Mouse (Mus musculus): Measurements from ENCODE around the gene Mfrp.

Mfrp gene

GRCm38 (mm10) chr9:44101490-44101889 is at the start of gene Mfrp:
Mfrp (plus strand) TSS chr9:44101729.
- DNase-seq = no peak

- no peak for DNase-seq
Measured at GRCm38 (mm10) chr9:44052855-44053254, 48.7 kb upstream of the Mfrp start.

GRCm38 (mm10) chr9:44053936-44054335 is 47.6 kb upstream of the Mfrp start:
- no peak for DNase-seq

DNA sequence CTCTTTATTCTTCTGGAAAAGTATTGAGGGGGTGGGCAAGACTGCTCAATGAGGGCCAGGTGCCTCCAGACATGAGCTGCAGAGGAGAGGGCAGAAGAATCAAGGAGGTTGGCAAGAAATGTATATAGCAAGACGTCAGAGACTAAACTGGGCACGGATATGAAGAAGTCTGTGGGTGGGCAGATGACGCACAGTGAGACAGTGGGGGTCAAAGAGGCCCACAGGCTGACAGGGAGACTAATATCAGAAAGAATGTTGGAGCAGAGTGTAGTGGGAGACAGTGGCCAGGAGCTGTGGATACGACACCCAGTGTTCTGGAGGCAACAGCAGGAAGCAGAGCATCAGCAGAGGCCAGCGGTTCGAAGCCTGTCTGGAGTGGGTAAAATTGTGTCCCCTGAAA is 42.9 kb upstream of the Mfrp start:
- no peak for DNase-seq

DNA sequence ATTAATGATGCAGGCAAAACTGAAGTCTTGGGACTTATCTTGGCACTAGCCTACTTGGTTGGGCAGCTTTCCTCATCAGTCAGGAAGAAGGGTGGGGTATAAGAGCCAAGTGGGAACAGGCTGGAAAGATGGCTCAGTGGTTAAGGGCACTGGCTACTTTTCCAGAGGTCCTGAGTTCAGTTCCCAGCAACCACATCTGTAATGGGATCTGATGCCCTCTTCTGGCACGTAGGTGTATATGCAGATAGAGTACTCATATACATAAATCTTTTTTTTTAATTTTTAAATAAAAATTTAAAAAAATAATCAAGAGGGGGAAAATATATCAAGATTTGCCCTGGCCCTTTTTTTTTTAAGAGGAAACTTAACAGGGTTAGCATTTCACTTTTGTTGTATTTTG is 36.4 kb upstream of the Mfrp start:
- DNase-seq = no peak

DNA sequence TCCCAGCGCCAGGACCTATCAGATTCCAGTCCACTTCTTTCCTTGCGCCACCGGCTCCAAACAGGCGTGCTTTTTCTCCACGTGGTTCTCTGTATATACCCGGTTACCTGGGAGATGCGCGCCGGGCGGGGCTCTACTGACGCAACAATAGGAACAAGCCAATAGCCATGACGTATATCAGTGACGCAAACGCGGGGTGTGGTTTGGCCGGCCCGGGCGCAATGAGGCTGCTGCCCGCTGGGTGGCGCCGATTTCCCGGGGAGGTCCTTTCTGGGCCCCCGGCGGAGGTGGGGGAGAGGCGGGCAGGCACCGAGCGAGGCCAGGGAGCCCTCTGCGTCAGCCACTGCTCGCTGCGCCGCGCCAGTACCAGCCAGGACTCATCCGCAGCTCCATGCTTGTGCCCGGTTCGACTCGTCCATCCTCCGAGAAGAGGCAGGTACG is 34.7 kb upstream of the Mfrp start, which contains the start of gene Usp2:
Gene Usp2 (plus strand): TSS at position 237 of the 441 bp plus-strand sequence.
- peak; percentile 98 for DNase-seq

DNA sequence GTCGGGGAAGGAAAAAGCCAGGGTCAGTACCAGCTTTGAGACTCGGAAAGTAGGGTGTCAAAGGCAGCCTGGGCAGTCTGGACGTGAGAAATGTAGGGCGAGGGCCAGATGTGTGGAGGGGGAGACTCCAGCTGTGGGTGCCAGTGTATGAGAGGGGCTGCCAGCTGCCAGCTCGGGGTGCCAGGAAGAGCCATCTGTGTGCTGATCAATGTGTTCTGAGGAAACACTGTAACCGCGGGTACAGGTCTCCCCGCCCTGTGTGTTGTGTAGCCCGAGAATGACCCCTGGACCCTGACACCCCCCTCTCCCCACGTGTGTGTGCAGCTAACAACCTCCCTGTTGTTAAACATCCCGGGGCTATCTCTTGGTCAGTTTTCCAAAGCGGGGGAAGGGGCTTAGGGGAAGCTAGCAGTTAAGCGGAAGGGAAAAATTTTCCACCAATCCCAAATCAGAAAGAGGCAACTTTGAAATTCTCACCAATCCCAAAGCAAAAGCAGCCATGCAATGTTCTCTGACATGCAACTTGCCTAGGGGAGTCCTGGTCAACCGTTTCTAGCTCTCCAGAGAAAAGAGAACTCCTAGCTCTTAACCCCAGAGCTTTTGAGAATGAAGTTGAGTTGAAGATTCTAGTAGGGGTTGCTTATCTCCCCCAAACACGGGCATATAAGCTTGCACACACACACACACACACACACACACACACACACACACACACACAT is 34.1 kb upstream of the Mfrp start:
- DNase-seq = peak; percentile 63 to 73

DNA sequence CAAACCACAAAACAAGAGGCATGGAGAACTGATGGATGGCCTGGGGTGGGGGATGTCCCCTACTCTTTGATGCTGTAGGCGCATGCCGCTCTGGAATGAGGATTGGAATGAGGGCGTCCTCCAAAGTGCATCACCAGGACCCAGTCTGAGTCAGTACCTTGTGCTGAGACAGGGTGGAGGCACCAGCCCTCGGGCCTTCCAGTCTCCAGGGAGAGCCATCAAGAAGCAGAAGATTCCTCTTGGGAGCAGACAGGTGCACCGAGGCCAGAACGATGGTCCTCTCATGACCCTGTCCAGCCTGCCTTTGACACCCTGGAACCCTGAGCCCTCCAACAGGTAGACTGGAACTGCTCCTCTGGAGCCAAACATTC is 33.6 kb upstream of the Mfrp start:
- no peak for DNase-seq

DNA sequence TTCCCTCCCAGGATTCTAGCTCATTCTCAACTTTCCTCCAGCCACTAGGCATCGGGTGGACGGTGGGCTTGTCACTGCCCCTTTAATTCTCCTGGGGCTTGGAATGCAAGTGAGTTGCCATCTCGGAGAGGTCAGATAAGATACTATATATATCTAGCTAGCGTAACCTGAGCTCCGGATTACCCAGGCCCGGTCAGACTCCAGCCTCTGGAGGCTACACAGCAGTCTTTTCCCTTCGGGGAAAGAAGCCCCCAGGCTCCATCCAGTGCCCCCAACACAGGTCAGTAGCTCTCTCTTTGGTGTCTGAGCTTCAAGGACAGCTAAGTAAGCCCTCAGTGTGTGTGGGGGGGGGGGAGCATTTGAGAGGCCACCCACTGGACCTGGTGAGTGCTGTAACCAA is 32.3 kb upstream of the Mfrp start:
- no peak for DNase-seq

DNA sequence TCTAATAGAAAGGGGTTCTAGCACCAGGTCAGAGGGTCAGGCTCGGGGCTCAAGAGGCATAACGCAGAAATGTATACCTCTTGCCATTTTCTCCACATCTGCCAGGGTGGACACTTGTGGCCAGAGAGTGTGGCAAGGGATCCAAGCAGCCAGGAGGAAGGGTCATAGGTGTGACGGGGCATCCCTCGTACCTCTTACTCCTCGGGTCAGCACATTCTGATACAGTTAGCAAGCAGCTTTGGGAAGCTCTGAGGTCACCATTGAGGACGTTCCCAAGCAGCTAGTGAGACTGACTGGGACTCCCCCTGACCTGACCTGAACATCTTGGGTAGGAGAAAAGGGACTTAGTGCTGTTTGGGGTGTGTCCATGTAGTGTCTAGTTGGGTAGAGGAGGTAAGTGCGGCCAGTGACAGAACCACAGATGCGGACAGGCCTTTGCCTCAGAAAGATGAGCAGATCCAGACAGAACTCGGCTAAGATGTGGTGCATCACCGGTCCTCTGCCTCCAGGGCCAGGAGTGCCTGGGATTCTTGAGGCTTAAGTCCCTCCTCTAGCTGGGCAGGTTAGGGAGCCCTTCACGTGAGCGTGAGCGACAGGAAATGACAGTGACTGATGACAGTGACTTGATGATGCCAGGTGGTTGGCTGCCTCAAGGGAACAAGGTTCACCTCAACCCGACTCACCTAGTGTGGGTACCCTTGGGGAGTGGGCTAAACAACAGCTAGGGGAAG is 31.3 kb upstream of the Mfrp start:
- no peak for DNase-seq

- no peak for DNase-seq
Measured at GRCm38 (mm10) chr9:44070844-44071231, 30.7 kb upstream of the Mfrp start.

DNA sequence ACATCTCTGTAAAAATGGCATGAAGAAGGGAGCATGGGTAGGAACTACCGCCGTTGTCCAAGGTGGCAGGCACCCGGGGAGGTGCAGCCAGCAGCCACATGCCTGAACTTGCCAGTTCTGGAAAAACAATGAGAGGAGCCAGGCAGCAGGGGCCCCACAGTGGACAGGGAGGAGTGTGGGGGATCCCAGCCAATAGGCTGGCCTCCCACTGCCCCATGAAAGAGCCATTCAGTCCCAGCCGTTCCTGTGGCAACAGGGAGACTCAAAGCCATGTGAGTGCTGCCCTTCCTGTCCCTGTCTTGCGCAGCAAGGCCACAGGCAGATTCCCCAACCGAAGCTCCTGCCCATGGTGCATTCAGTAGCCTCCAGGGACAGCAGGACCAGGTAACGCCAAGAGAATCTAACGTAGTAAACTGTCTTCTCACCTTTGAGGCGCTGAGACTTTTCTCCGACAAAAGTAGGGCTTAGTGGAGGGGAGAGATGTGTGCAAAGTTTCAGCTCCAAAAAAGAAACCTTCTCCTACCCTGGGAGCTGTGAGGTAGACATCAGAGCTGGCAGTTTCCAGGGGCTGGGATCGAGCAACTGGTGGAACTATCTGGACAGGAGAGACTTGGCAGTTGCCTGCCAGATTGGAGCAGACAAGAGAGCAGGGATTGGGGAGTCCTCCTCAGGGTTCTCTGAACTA is 29.5 kb upstream of the Mfrp start:
- DNase-seq = no peak

- no peak for DNase-seq
Measured at GRCm38 (mm10) chr9:44072599-44072915, 29.0 kb upstream of the Mfrp start.

DNA sequence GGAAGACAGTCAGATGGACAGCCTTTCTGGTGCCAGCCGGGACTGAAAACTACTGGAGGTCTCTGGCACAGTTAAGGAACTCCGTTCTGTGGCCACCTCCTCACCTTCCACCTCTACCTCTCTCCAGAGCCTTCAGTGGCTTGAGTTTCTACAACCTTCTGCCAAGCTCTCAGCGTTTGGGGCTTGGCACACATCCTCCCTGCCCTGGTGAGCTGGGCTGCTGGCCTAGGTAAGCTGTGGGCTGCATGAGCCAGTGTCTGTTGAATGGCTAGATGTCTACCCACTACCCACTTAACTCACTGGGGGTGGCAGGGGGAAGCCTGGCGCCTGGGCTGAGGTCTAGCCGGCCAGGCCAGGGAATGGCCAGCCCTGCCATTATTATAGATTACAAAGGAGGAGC is 28.4 kb upstream of the Mfrp start:
- no peak for DNase-seq

GRCm38 (mm10) chr9:44074395-44075275 is 26.9 kb upstream of the Mfrp start:
- DNase-seq = no peak

DNA sequence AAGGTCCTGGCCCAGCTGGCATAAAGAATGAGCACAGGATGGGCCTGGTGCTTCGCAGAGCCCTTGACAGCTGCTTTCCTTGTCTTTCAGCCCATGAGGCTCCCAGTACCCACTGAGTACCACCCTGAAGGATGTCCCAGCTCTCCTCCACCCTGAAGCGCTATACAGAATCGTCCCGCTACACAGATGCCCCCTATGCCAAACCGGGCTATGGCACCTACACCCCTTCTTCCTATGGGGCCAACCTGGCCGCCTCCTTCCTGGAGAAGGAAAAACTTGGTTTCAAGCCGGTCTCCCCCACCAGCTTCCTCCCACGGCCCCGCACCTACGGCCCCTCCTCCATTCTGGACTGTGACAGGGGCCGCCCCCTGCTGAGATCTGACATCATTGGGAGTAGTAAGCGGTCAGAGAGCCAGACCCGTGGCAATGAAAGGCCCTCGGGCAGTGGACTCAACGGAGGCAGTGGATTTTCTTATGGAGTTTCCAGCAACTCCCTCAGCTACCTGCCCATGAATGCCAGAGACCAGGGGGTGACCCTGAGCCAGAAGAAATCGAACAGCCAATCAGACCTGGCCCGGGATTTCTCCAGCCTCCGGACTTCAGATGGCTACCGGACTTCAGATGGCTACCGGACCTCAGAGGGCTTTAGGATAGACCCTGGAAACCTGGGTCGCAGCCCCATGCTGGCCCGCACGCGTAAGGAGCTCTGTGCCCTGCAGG is 26.1 kb upstream of the Mfrp start:
- no peak for DNase-seq

GRCm38 (mm10) chr9:44075996-44076763 is 25.3 kb upstream of the Mfrp start:
- DNase-seq = no peak

- no peak for DNase-seq
Measured at GRCm38 (mm10) chr9:44076764-44077120, 24.8 kb upstream of the Mfrp start.

GRCm38 (mm10) chr9:44077266-44077910 is 24.1 kb upstream of the Mfrp start:
- no peak for DNase-seq

DNA sequence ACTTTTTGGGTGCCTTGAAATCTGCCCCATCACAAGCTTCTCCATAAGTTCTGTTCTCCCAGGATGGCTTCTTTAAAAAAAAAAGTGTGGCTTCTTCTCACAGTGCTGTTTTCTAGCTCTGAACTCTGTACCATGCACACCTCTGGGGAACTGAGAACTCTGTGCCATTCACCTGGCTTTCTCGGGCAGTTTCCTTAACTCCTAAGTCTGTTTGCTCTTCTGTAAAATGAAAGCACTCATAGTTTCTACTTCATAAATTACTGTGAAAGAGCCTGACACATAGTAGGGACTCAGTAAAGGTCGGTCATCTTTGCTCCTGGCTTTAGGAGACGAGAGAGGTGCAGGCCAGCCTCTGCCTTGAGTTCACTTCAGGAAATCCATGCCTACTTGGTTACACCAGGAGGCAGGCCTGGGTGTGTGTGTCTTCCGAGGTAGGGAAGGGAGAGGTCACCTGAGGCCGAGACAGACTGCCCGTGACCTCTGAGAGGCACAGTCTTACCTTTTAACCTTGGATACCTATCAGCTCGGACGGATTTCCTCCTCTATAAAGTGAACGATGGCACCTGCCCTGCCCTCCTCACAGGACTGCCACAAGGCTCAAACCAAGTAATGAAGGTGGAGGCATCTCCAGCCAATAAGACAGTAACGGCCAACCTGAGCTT is 23.3 kb upstream of the Mfrp start:
- DNase-seq = no peak

All from thymus, adult 18-20 months (tissue).